Mouse (Mus musculus) erythroblast, embryonic 14.5 days (primary cell): ENCODE measurements around the gene B3gat2.

Source experiments
- GATA1 ChIP-seq: IDR thresholded peaks from 2 replicates; pipeline ENCODE4 v1.6.1; 2012; ENCODE audit warnings: low read length, inconsistent platforms, mixed read lengths
- TAL1 ChIP-seq: IDR thresholded peaks from 3 replicates; pipeline ENCODE4 v1.6.1; 2012; ENCODE audit warnings: low read length, inconsistent platforms, mixed read lengths

- no peak for TF ChIP-seq GATA1
- TF ChIP-seq TAL1: no peak
Measured at GRCm38 (mm10) chr1:23753591-23753990, 8.0 kb upstream of the B3gat2 start.
